Mouse (Mus musculus) CD4-positive, CD25-positive, alpha-beta regulatory T cell, adult 2 months (primary cell): ENCODE results near the gene Amot.

Experiments used
- DNase-seq: peaks from one replicate; pipeline ENCODE4 v3.0.0-alpha.2; 2012; ENCODE audit warnings: low read depth, low spot score

Gene Amot

DNA sequence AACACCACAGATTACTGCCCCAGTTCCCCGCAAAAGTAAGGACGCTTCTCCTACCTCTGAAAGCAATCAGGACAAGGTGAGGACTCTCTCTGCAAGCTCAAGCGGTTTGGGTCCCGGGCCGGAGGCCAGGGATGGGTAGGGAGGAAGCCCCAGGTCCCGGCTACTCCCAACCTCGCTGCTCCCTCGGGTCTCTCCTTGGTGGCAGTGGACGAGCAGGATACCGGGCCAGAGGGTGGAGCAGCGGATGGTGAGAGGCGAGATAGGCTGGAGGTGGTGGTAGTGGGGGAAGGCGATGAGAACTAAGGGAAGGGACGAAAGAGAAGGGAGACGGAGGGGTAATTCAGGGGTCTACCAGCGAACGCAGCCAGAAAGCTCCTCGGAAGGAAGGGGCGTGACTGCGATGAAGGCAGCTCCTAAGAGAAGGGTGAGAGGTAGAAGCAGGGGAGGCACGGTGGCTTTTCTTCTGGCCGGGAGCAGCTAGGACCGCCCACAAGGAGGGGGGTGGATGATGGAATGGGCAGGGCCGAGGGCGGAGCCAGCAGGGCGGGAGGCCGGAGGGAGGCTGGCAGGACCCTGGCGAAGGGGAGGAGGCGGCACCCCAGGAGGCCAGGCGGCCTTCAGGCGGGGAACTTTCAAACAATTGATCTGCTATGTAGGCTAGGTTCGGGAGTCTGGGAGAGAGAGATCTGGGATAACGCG, at the start of gene Amot:
Gene Amot (minus strand): TSS at position 465 of the 699 bp plus-strand sequence.
- peak; percentile 68 for DNase-seq

DNA sequence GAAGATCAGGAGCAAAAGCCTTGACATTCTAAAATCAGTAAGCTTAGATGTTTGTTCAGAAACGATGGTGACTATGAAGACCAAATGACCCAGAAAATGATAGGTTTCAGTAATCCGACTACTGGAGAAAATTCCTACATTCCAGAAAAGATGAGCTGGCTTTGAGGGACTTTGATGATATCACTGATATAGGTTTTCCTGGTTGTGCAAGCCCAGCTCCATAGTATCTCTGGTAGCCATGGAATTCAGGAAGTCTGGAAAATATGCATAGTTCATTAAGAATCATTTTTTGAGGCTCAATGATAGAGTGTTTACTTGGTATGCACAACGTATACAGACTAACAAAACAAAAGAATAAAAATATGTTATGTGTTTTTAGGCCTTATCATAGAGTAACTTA, 40.1 kb upstream of the Amot start:
- DNase-seq: no peak

DNA sequence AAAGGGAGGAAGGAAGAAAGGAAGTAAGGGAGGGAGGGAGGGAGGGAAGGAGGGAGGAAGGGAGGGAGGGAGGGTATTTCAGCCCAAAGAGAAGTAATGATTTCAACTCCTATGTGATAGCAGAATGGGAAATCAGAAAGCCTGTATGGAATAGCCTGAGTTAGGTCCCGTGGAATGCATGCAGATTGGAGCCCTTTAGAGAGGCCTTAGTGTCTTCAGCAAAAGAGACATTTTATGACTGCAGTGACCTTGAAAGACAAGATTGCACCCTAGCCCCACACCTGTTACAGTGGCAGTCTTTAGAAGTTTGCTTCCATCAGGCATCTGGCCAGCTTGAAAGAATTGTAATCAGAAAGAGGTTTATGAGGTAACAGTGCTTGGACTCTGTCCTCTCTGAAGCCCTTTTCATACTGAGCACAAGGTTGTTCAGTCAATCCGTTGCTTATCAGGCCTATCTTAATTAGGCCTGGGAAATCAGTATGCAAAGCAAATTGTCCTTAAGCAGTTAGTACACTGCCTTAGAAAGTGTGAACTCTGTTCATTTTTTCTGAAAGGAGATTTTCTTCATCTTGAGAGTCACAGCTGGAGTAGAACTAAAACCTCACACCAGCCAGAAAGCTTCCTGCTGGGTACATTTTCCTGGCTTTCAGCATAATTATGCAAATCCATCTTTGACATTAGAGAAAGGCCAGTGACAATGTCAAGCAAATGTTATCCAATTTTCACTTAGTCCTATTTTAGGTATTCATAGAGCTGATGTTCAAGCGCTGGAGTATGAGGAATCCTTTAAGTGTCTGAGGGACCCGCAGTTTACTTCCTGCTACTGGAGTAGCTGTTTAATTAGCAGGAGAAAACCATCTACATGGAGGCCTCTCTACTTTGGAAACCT, 38.9 kb upstream of the Amot start:
- no peak for DNase-seq

DNA sequence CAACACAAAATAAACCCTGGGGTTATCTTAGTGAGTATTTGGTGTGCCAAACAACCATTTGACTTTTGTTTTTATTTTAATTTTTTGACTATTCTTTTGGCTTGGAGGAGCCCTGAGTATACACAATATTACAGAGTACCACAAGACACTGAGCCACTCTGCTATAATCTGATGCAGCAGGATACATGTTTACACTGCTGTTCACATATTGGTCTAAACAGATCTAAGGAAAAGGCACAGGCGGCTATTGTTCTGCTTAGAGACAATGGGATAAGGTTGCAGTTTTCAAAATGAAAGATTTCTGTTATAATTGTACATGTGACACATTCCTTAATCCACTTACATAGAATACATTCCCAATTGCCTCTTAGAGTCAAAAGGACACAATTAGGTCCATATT, 36.1 kb upstream of the Amot start:
- no peak for DNase-seq

- no peak for DNase-seq
These were observed 35.3 kb upstream of the Amot start for GRCm38 (mm10) chrX:145540321-145540720.

DNA sequence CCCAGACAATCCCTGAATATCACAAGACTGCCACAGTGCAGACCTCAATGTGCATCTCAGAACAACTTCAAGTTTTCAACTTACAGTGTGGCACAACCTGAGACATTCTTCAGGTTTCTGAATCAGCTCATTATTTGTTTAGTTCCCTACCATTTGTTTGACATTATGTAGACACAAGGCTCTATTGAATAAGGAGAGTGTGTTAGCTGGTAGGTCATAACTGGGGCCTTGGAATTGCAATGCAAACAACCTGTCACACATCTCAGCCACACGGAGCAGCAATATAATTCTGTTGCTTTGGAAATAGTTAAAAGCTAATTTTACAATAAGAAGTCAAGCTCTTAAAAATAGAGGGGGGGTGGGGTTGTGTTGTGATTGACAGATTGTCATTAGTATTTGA, 24.6 kb upstream of the Amot start:
- DNase-seq: no peak

DNA sequence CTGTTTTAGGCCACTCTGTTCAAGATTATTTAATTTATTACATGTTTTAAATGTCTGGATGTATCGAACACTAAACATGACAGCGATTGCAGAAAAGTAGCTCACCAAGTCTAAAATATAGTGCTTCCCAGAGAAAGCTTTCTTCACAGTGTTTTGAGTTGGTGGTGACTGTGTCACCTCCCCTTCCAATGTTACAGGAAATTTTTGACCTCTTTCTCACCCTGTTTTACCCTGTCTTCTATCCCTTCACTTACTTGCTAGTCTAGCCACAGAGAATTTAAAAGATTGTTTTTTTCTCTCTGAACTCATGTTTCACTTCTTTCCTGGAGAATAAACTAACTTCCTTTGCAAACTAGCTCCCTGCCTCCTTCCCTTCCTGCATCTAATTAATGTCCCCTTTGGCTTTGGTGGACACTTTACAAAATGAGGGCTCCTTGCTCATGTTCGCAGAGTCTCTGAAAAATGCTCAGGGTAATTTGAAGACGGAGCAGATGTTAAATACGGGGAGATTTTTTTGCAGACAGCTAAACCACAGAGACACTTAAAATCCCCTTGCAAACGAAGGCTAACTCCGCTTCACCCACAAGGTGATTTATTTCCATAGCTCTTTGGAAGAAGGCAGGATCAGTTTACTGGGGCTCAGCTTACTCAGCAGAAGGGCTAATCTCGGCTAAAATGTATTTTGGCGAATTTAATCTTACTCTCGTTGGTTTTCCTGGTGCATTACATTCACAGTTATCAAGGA, 11.5 kb upstream of the Amot start:
- DNase-seq: no peak

DNA sequence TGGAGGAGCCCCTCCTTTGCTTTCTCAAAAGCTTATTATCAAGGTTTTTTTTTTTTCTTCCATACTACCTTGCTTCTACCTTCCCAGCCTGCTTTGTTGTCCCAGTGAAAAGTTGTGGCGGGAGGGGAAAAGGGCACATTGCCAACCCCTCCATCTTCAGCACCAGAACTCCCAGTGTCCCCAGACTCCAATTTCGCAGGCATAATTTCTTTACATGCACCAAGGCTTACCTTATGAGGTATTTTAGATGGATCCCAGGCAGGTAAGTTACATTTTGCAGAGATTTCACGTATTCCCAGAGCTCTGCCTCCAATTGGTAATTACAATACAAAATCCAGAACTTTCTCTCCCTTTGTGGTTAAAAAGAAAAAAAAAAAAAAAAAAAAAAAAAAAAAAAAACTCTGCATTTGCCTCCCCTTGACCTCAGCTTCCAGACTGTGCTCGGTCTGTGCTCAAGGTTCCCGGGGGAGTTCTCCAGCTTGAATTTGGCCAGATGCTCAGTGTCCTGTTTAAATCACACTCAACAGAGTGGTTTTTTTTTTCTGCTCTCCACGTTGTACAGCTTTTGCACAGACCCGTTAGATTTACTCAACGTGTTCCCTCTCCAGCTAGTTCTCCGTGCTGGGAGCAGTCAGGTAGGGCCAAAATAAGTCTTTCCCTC, 10.6 kb upstream of the Amot start:
- DNase-seq: no peak

DNA sequence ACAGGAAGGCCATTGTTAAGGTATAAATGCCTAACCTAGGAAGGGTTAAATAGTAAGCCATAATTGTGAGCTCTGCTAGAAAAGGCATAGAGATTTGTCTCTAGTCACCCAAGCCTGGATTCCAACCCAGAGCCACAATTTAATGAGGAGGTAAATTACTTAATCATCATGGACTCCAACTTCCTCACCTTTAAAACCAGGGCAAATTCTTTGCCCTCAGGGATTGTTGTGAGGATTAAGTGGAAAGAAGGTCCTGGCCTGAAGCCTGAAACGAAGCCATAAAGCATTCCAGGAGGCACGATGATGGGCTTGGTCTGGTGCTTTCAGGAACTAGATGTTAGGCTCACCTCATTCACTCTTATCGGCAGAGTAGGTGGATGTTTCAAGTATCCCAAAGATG, 5.7 kb upstream of the Amot start:
- no peak for DNase-seq

- DNase-seq: peak; percentile 56
These were observed 648 bp upstream of the Amot start for GRCm38 (mm10) chrX:145505457-145506201.

- no peak for DNase-seq
These were observed 3.2 kb downstream of the Amot start for GRCm38 (mm10) chrX:145501666-145502355.

DNA sequence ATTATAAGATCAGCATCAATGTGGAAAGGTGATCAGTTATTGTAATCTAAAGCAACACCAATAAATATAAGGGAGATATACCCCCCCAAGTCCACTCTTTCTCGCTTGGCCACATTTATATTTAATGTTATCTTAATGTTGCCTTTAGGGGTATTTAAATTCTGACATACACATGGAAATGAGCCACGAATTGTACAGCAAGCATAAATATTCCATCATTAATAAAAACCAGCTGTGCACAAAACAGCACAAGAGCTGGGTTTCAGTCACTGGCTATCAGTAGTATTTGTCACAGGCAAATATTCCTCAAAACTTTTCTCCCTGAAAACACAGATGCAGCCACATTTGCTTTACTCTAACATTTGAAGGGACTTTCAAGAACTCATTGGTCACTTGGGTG, 5.9 kb downstream of the Amot start:
- no peak for DNase-seq

DNA sequence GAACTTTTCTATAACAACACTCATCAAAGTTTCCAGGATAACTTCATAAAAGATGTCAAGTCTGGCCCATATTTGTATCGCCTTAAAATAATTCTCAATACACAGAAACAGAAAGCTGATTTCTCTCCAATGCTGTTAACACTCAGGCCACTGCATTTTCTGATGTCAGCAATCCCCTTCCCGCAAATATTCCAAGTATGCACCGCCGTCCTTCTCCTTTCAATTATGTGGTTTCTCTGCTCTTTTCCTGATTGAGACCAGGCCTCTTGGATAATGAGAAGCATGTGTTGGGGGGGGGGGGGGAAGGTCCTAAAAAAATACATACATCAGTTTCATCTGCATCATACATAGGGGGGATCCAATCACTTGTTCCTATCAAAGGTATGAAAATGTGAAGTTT, 6.3 kb downstream of the Amot start:
- no peak for DNase-seq

DNA sequence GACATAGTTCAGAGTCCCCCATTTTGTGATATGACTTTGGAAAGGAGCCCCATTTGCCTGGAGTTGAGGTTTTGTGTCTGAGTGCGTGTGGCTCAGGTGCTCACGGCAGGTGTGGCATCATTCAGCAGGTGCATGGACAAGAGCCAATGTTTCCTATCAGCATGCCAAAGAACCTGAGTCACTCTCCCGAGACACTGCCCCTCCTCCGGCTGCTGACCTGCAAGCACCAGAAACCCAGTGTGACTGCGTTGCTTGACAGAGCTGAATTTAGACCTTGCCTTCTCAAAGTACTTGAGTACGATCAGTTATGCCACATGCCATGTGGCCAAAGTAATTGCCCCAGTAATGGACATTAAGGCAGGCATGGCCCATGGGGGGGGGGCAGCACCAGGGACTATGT, 7.5 kb downstream of the Amot start:
- DNase-seq: no peak

DNA sequence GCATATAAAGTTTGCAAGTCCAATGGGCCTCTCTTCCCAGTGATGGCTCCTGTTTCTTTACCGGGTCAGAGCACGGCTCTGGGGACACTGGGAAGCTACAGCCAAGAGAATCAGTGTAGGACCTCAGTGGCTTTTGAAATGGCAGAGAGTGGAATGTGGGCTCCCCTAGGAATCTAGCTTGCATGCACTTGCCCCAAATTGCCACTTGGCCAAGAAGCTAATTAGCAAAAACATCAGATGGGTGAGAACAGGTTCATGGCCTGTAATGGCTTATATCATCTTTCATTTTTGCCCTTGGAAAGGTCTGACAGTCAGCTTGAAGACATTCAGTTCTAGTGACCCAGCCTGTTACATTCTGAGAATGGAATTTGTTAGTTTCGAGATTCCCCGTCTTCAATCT, 9.6 kb downstream of the Amot start:
- DNase-seq: no peak

GRCm38 (mm10) chrX:145490821-145491220, 14.2 kb downstream of the Amot start:
- no peak for DNase-seq

DNA sequence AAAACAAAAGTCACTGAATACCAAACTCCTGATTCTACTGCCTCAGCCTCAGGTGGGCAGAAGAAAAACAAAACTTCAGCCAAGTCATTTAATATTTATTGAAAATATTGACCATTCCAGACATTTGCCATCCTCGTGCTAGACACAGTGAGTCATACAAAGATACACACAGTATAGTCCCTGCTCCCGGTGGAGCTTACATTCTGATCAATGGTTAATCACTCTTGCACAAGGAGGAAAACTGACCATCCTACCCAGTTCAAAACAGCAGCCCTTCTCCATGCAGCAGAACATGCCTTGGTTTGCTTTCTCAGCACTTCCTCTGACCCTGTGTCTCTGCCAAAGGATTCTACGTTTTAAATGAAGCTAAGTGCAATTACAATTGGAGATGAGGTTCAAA, 14.6 kb downstream of the Amot start:
- no peak for DNase-seq

GRCm38 (mm10) chrX:145489950-145490349, 15.0 kb downstream of the Amot start:
- no peak for DNase-seq

GRCm38 (mm10) chrX:145485495-145485894, 19.5 kb downstream of the Amot start:
- no peak for DNase-seq

- no peak for DNase-seq
These were observed 21.4 kb downstream of the Amot start for GRCm38 (mm10) chrX:145483486-145484055.
